Mouse (Mus musculus) heart, postnatal 0 days (tissue): ENCODE results near the gene Akap2. TPM values are rescaled to one million over a fixed set of nuclear protein-coding genes. Genes with fewer than 3 reads are reported as not detected.

Experiments used
- ATAC-seq: fragments of 200-750 bp; cut with Nextera tagmentation; 2 replicates; pipeline ENCODE4 v1.8.0; 2017; ENCODE audit warnings: low read depth, moderate number of reproducible peaks, moderate library complexity; ENCODE audit not compliant: insufficient read depth
- DNase-seq: peaks from one replicate; pipeline ENCODE4 v3.0.0-alpha.2; 2016; ENCODE audit warnings: low spot score
- H3K27ac ChIP-seq: fragments of 300-500 bp; sonication (generic); 2 replicates; pipeline ENCODE4 v1.5.1; 2014; ENCODE audit warnings: low read depth, mild to moderate bottlenecking
- H3K27me3 ChIP-seq: fragments of 300-500 bp; sonication (generic); 2 replicates; pipeline ENCODE4 v1.6.1; 2014; ENCODE audit warnings: low read length, mixed read lengths; ENCODE audit not compliant: control insufficient read depth, insufficient read depth
- H3K36me3 ChIP-seq: fragments of 300-500 bp; sonication (generic); replicated peaks from 2 replicates; pipeline ENCODE4 v1.6.1; 2014; ENCODE audit warnings: low read length, mixed read lengths; ENCODE audit not compliant: control insufficient read depth, insufficient read depth
- H3K4me1 ChIP-seq: fragments of 300-500 bp; sonication (generic); 2 replicates; pipeline ENCODE4 v1.6.1; 2014; ENCODE audit warnings: antibody characterized with exemption; ENCODE audit not compliant: control insufficient read depth, insufficient read depth
- H3K4me2 ChIP-seq: fragments of 300-500 bp; sonication (generic); 2 replicates; pipeline ENCODE4 v1.6.1; 2014; ENCODE audit warnings: low read depth, mild to moderate bottlenecking, low read length, moderate library complexity
- H3K4me3 ChIP-seq: fragments of 300-500 bp; sonication (generic); 2 replicates; pipeline ENCODE4 v1.5.1; 2014; ENCODE audit warnings: low read depth, low read length
- H3K9ac ChIP-seq: fragments of 300-500 bp; sonication (generic); replicated peaks from 2 replicates; pipeline ENCODE4 v1.6.1; 2014; ENCODE audit warnings: low read depth, low read length, mixed read lengths
- H3K9me3 ChIP-seq: fragments of 300-500 bp; sonication (generic); replicated peaks from 2 replicates; pipeline ENCODE4 v1.6.1; 2016; ENCODE audit warnings: low read length; ENCODE audit not compliant: control insufficient read depth
- CTCF ChIP-seq: IDR thresholded peaks from 2 replicates; pipeline ENCODE4 v1.5.1; 2016; ENCODE audit warnings: antibody characterized with exemption, control low read depth, low read depth
- EP300 ChIP-seq: IDR thresholded peaks from 2 replicates; pipeline ENCODE4 v1.6.1; 2016; ENCODE audit warnings: antibody characterized with exemption, low read depth
- WGBS: fragments of 180-500 bp; shearing (Covaris S2); extraction: QIAGEN DNeasy Blood & Tissue Kit; methylation state at CpG from one replicate; pipeline ENCODE4 v1.1.7; 2014; 5-methylcytosine and 5-hydroxymethylcytosine counted together
- polyA plus RNA-seq: library from polyadenylated mRNA; unstranded; fragments of >200 nt; fragmentation: Nextera tagmentation; extraction: Ambion mirVana; gene quantifications from 2 replicates; pipeline ENCODE4 v1.2.1, GENCODE M21; 2015
- total RNA-seq: library from RNA; depleted of rRNA; stranded (reverse); fragments of >200 nt; gene quantifications from 2 replicates; pipeline ENCODE4 v1.2.3, GENCODE M21; 2014; ENCODE audit warnings: low replicate concordance

Gene Akap2
- total and polyA plus RNA-seq, 2 experiments from 2014 or later: 37.7 to 64.1 TPM

DNA sequence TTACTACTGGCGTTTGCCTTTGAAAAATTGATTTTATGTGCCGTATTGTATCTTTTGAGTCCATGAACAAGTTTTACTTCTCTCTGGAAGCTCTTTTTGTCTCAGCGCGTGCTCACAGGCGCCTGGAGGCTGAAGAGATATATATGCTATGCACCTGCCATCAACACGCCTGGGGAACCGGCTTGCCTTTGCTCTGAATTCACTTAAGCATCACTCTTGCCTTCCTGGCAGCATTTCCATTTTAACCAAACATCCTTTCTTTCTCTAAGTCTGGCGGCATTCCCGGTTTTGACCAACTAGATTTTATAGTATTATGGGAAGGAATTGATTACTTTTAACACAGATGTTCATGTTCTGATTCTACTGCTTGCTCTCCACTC is 65.9 kb downstream of the Akap2 start:
- H3K9ac ChIP-seq: peak overlapping the region; percentile 61; the same call in 1 of the 2 replicates
- 0 out of 2 replicates have a peak, but pooled peaks cover 1% of the 10 kb centered on the region for H3K36me3 ChIP-seq
- H3K4me3 ChIP-seq: peak overlapping the region; percentile 59
- H3K4me1 ChIP-seq: peaks cover 26% of the 10 kb centered on the region
- no peaks in the 10 kb centered on the region for H3K9me3 ChIP-seq
- DNase-seq: no peak
- no peak for ATAC-seq
- 40% methylated on average over 9 of the region's 9 CpGs for WGBS
- no peaks in the 10 kb centered on the region for H3K27me3 ChIP-seq
- peak overlapping the region; percentile 65; the same call in 1 of the 2 replicates for H3K27ac ChIP-seq
- peak overlapping the region; percentile 74 for H3K4me2 ChIP-seq
- TF ChIP-seq EP300 (no peak), CTCF (no peak)

DNA sequence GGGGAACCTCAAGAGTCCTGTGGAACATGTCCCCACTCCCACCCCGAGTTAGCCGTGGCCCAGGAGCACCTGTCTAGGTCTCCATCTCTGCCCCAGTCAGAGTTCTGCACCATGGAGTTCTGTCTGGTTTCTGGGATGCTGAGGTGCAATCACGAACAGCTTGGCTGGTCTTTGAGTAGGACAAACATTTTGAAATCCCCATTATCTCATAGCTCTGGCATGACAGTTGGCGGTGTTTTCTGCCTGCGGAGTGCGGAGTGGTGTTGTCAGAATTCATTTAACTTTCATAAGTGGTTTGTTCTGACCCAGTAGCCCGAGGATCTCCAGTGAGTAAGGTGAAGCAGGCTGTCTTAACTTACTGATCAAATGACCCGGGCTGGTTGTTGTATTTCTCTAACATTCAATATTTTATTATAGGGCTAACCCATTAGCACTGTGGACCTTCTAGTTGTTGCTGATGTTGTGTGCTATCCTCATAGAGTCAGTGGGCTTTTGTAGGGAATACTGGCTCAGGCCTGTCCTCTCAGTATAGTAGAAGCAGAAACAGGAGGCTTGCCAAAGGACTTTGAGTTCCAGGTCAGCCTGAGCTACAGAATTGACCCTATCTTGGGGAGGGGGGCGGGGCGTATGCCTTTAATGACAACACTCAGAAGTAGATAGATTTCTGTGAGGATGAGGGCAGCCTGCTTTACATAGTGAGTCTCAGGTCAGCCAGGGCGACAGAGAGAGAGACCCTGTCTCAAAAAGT is 66.6 kb downstream of the Akap2 start:
- no peak overlapping the region for H3K9ac ChIP-seq
- H3K36me3 ChIP-seq: no peaks in the 10 kb centered on the region
- WGBS: 38% methylated on average over 11 of the region's 11 CpGs
- no peak for TF ChIP-seq EP300
- no peak for TF ChIP-seq CTCF
- ATAC-seq (no peak; the same call in 1 of the 2 replicates), DNase-seq (peak; percentile 60)
- H3K27me3 ChIP-seq: no peaks in the 10 kb centered on the region
- no peaks in the 10 kb centered on the region for H3K9me3 ChIP-seq
- H3K27ac ChIP-seq: peak overlapping the region; percentile 16; the same call in 1 of the 2 replicates
- H3K4me1 ChIP-seq: peaks cover 26% of the 10 kb centered on the region
- H3K4me3 ChIP-seq: peak overlapping the region; percentile 59
- H3K4me2 ChIP-seq: peak overlapping the region; percentile 74

DNA sequence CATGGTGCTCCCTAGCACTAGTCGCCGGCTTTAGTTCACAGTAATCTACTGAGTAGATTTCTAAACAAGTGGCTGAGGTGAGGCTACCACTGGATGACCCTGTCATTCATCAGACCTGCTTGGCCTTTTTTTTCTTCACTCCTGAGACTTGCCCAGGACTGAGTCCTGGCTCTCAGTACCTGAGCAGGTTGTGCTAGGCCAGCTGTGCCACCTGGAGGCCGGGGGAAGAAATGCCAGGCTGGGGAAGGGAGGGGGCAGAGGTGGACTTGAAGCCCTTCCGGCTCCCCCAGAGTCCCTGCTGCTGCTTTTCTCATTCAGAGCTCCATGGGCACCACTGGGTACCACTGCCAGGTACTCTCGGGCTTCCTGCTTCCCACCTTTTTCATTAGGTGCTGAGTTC is 71.3 kb downstream of the Akap2 start:
- ATAC-seq (no peak), DNase-seq (no peak)
- WGBS: 53% methylated on average over 5 of the region's 5 CpGs
- H3K4me3 ChIP-seq: no peak overlapping the region
- 0 out of 2 replicates have a peak overlapping the region, but pooled peaks have one; percentile 20 for H3K27ac ChIP-seq
- H3K27me3 ChIP-seq: no peaks in the 10 kb centered on the region
- H3K9me3 ChIP-seq: no peaks in the 10 kb centered on the region
- H3K4me1 ChIP-seq: peaks cover 24% of the 10 kb centered on the region
- no peaks in the 10 kb centered on the region for H3K36me3 ChIP-seq
- TF ChIP-seq CTCF: peak; percentile 52
- no peak for TF ChIP-seq EP300
- no peak overlapping the region for H3K9ac ChIP-seq
- no peak overlapping the region for H3K4me2 ChIP-seq

DNA sequence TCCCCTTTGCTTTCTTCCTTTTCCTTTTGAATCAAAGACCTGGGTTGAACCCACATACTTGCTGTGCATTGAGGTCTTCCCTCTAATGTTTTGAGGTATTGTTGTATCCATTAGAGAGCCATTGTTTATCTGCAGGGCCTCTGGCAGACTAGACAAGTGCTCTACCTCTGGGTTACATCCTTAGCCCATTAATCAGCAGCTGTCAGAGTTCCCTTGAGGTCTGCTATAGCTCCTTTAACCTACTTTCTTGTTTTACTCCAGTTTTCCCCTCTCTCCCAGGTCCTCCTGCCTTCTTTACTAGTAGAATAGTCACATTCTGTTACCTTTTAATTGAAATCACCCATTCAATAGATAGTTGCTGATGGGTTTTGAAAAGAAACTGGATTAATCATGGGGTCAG is 71.7 kb downstream of the Akap2 start:
- no peaks in the 10 kb centered on the region for H3K27me3 ChIP-seq
- H3K4me1 ChIP-seq: peaks cover 23% of the 10 kb centered on the region
- no peak overlapping the region for H3K4me2 ChIP-seq
- DNase-seq (no peak), ATAC-seq (no peak)
- H3K9ac ChIP-seq: no peak overlapping the region
- H3K4me3 ChIP-seq: no peak overlapping the region
- no peaks in the 10 kb centered on the region for H3K9me3 ChIP-seq
- 0 out of 2 replicates have a peak overlapping the region, but pooled peaks have one; percentile 20 for H3K27ac ChIP-seq
- TF ChIP-seq CTCF (no peak), EP300 (no peak)
- H3K36me3 ChIP-seq: no peaks in the 10 kb centered on the region

DNA sequence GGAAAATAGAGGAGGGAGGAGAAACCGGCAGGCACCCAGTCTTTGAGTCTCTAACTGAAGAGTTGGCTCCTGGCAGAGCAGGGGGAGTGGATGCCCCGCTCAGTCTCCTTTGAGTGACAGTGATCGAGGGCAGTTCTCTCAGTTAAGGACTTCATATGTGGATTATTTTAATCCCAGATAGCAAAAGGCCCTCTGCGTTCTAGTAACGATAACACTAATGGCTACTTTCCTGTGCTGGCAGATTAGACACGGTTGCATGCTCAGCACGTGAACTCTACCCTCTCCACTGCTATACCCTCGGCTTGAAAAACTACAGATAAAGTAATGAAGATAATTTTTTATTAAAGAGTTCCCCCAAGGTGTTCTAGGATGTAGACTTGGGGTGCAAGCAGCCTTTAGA is 76.5 kb downstream of the Akap2 start:
- WGBS: 13% methylated on average over 8 of the region's 8 CpGs
- H3K4me1 ChIP-seq: peaks cover 31% of the 10 kb centered on the region

DNA sequence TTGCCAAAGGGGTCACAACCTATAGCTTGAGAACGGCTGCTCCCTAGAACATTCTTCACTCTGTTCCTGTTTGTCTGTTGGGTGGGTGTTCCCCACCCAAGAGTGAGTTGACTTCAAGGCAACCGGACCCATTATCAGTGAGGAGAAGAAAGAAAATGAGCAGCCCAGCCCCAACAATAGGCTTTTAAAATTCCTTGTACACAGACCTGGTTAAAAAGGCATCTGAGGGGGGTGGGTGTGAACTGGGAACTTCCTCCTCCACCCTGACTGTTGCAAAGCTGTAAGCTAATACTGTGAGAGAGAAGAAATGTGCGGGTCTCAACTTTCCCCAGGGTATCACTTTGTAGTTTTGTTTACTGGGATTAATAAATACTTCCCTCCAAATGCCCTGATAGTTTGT is 77.1 kb downstream of the Akap2 start:
- H3K27me3 ChIP-seq: no peaks in the 10 kb centered on the region
- no peak overlapping the region for H3K4me3 ChIP-seq
- H3K4me1 ChIP-seq: peaks cover 29% of the 10 kb centered on the region
- H3K9ac ChIP-seq: no peak overlapping the region
- no peaks in the 10 kb centered on the region for H3K36me3 ChIP-seq
- ATAC-seq (no peak), DNase-seq (no peak)
- TF ChIP-seq CTCF (no peak), EP300 (no peak)
- no peaks in the 10 kb centered on the region for H3K9me3 ChIP-seq
- no peak overlapping the region for H3K4me2 ChIP-seq
- 34% methylated on average over 3 of the region's 3 CpGs for WGBS
- peak overlapping the region; percentile 64 for H3K27ac ChIP-seq

More for the DNA sequence above, 76.5 kb downstream of the Akap2 start:
- ATAC-seq: no peak
- H3K9me3 ChIP-seq: no peaks in the 10 kb centered on the region
- H3K9ac ChIP-seq: no peak overlapping the region
- no peaks in the 10 kb centered on the region for H3K36me3 ChIP-seq
- H3K27me3 ChIP-seq: no peaks in the 10 kb centered on the region
- peak overlapping the region; percentile 64 for H3K27ac ChIP-seq
- peak overlapping the region; percentile 11; the same call in 1 of the 2 replicates for H3K4me2 ChIP-seq
- TF ChIP-seq EP300 (no peak), CTCF (no peak)
- no peak overlapping the region for H3K4me3 ChIP-seq
- DNase-seq: no peak
